Mouse (Mus musculus) thymus, postnatal 10 days (tissue): ENCODE data around the gene Tmed8.
"Not testable (repeated sequence)": the region's sequence is repeated elsewhere in the genome, so short reads cannot be mapped to it uniquely, and the experiment has no call there.

ENCODE experiments used
- DNase-seq, 2 experiments: peaks; one replicate each; pipeline ENCODE4 v3.0.0; 2021; ENCODE audit warnings: low spot score in 2 of 2

Tmed8 gene

DNA sequence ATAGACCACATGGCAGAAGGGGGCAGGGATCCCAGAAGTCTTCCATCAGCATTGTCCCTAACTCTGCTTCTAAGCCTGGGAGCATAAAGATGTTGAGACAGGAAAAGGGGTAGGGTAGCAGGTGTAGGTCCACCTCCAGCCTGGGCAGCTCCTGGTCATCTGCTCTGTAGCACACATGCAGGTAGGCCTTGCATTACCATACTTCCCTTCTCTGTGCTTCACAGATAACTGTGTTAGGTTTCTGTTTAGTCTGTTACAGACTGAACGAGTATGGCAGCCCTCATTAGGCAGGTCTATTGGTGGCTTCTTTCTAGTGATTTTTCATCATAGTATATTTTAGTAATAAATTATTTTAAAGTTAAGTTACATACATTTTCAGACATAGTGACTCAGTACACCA, 39.9 kb downstream of the Tmed8 start:
- DNase-seq: no peak

DNA sequence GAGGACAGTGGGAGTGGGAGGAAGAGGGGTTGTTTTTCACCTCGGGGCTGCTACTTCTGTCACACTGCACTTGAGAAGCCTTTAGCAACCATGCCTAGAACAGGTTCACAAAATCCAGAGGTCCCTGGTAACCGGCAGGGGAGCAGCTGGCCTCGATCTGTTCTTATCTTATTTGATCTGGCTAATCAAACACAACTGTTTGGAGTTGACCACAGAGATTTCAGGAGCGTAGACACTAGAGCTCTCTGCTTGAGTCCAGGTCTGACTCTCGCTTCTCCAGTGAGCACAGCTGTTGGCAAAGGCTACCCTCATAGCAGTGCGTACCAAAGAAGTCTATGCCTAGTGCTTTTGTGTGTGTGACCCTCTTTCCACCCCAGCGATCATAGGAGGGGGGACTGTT, 42.2 kb downstream of the Tmed8 start:
- DNase-seq: no peak

DNA sequence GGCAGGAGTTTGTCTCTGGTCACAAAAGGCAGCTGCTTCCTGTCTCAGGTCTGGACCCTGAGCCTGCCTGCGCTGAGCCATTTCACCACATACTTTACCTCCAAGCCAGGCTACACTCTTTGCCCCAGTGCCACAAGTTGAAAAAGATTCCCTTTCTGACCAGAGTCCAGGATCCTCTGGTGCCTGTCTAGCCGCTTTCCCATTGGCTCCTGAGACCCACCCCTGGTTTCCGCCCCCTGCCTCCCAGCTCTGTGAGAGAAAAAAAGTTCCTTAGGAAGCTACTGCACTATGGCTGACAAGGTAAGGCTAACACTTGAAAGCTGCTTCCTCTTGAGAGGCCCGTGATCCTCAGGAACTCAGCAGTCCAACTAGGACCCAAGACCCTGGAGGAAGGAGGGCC, 42.9 kb downstream of the Tmed8 start:
- no peak for DNase-seq

DNA sequence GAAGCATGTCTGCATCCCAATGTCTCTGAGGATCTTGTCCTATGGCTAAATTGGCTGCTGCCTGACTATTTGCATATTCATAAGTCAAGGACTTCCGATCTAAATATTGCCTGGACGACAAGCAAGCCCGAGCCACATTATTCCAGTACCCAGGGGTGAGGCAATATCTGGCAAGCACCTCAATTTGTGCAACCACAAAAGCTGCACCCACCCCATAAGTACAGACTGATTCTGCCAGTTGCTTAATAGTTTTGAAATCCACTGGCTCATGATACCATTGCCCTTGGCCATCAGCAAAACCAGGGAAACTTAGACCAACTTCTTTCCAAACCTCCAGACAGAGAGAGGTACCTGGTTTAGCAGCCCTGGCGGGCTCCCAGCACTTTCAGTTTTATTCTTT, 45.8 kb downstream of the Tmed8 start:
- DNase-seq: not testable (repeated sequence)

DNA sequence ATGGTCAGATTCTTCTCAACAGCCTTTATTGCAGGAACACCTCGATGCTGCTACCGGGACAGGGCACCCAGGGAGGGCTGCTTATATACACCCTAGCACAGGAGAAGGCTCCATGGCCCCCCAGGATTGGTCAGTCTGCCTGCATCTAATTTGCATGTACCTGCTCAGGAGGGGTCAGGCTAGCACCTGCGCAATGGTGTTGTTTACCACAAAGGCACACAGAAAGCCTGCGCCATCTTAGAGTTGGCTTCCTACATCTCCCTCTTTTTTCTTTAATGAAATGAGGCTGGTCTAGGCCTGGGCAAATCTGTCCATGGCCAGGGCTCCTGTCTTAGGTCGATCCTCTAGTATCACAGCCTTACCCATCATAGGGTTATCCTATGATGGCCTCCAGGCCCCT, 50.8 kb downstream of the Tmed8 start:
- DNase-seq: no peak

DNA sequence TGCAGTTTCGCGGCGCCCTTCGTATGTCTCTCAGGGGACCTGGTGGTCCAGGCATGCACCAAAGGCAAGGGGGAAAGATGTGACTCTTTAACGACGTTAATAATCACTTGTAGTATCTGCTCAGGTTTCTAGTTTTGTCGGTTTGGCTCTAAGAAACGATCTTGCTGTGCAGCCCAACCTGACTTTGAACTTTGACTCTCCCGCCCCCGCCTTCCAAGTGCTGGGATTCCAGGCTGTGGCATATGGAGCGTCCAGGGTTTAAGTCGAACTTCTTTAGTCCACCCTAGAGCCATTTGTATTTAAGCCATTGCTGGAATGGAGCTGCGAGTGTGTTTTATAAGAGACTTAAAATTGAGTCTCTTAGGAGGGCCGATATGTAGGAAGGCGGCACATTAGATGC, 52.1 kb downstream of the Tmed8 start:
- DNase-seq: peak in 1 of 2 experiments; percentile 10

DNA sequence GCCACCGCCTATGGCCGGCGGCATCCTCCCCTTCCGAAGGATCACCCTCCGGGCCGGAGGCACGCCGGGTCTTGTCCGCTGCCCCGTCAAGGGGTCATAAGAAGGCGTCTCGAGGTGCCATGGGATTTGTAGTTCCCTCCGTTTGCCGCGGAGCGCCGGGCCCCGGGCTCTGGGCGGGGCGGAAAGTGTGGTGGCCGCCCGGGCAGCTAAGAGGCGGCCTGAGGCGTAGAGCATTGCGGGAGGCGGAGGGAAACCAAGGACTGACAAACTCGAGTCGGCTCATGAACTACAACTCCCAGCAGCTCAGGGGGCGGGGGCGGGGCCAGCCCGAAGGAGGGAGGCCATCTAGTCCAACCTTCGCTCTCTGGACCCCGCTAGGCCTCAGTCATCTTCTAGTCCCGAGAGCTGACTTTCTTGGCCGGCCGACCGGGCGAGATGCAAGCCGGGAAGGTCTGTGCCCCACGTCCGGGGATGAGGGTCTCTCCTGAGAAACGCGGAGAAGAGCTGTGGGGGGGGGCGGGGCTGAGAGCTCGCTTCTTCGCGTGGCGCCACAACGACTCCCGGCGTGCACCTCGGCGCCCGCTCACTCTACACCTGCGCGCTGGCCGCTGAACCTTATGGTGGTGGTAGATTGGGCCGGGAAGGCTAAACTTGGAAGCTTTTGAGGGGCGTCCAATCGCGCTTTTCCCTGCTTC, 52.7 kb downstream of the Tmed8 start, which contains the start of gene Pomt2:
Gene Pomt2 (minus strand): TSS at position 574 of the 695 bp plus-strand sequence.
- peak; percentile 75 to 83 for DNase-seq

DNA sequence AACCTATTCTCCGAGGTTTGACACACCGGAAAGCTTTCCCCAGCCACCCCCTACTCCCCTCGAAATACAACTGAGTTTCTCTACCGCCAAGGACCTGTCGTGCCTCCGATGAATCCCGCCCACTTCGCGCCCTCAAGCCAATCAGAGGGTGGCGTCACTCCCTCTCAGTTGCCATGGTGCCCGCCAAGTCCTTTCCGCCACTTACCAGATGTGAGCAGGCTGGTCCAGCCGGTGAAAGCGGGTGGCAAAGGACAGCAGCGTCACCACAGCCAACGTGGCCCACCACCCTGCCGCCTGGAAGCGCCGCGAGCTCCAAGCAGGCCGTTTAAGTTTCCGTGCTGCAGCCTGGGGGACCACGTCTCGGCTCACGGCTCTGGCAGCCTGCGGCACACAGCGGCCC, 53.3 kb downstream of the Tmed8 start, which contains the start of gene Gstz1:
Gene Gstz1 (plus strand): TSS at position 200 of the 400 bp plus-strand sequence.
- peak; percentile 88 for DNase-seq

DNA sequence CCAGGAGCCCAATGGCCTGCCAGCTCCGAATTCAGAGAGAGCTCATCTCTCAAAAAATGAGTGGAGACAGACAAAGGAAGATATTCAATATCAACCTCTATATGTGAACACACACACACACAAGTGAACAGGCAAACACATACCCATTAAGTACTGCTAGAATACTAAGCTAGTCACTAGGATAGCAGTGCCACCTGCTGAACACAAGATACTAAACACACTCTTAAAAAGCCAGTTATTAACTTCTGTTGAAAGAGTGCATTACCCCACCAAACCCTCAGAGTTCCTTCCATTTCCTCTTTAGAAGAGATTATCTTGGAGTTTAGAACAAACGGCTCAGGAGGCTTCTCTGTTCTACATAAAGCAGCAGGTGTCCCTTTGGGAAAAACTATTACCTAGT, 58.1 kb downstream of the Tmed8 start:
- DNase-seq: no peak

DNA sequence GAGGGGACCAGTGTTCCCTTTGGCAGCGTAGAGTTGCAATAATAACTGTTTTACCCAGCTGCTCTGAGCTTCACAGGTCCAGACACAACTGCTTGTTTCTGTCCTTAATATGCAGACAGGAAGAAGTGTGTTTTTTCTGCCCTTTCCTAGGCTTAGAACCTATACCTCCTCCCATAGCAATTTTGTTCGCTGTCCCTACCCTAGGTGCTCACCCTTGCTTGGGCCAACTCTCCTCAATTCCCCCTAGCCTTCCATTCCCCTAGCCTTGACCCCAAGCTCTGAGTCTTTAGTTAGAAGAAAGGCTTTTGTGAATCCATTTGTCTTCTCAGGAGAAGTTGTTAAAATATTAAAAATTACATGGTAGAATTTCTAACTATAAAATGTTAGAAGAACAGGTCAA, 61.5 kb downstream of the Tmed8 start:
- DNase-seq: no peak

DNA sequence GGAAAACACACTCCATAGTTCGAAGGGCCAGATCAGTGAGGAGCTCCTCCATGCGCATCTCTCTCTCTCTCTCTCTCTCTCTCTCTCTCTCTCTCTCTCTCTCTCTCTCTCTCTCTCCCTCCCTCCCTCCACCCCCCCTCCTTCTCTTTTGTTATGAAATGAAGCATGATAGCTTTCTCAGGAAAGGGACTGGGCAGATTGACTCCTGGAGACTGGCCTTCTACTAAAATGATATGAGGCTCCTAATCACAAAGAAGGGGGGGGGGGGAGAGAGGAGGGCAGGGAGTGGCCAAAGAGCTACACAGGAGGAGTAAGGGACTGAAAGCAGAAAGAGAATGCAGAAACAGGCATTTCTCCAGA, 61.9 kb downstream of the Tmed8 start:
- no peak for DNase-seq

DNA sequence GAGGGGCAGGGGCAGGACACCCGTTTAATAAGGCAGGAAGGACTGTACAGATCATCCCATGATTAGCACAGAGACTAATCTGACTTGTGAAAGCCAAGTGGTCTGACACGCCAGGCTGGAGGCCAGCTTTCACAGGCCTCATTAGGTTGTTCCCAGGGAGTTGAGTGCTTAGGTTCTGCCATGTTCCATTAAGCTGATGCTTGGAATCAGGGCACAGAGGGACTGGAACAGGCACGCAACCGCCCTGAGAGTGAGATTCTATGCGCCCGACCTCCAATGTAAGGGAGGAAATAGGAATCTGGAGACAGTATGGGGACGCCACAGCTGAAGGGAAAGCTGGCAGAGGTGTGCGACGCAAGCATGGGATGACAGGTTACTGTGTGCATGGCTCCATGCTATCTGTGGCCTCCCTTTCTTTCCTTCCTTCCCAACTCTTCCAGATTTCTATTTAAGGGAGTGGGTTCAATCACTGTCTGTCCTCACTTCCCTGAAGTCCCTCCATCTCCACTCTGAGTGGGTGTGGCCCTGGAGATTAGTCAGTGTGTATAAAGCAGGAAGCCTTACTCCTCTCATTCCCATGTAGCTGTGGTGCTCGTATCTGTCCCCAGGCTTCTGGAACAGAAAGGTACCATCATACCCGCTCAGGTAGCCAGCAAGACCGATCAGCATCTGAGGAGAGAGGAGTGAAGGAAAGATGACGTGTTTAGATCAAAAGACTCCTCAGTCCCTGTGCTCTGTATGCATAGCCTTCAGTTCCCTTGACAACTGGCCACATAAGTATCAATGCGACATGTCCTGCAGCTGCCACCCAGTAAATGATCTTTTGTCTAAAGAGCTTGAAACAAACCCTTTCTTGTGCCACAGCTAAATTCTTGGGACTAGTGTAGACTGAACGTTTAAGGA, 62.6 kb downstream of the Tmed8 start:
- no peak for DNase-seq

DNA sequence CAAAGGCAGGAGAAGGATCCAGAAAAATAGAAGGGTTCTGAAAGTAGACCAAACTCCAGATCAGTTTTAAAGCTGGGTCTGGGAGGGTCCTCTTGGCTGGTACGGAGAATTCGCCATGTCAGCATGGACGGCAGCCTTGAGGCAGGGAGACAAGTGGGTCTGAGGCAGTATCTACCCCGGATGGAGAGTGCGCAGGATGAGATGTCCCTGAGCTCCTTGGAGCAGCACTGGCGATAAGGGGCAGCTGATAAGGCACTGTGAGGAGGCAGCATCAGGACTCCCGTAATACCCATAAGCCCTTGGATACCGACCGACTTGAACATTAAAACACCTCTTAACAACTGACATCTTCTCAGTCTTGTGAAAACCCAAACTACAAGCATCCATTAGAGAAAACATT, 67.5 kb downstream of the Tmed8 start:
- no peak for DNase-seq

DNA sequence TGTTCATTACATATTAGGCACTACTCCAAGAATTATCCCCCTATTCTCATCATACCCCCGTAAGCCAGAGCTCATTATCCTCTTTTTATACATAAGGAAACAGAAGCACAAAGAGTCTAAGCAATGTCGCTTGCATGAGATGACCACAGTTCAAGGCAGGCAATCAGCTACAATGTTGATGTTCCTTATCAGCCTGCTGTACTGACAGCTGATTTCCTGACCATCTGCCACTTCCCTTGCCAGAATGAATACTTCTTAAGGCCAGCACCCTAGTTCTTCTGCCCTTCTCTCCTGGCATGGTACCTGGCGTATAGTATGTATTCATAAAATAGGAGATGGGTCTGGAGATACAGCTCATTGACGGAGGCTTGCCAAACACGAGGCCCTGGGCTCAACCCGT, 68.0 kb downstream of the Tmed8 start:
- no peak for DNase-seq

DNA sequence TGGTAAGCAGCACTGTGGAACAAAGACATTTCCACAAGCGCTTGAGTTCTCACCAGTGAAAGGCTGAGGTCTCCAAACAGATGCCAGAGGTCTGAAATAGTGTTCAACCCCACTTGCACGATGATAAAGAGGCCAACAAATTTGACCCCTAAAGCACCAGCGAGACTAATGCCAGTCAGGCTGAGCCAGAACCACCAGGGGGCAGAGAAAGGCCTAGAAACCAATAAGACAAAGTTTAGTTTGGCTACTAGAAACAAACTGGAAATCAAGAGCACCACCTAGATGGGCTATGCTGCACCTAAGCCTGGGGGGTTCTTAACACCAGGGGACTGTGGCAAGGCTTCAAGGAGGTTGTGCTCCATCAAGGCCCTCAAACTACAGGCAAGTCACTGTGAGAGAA, 68.6 kb downstream of the Tmed8 start:
- peak in 1 of 2 experiments; percentile 44 for DNase-seq

DNA sequence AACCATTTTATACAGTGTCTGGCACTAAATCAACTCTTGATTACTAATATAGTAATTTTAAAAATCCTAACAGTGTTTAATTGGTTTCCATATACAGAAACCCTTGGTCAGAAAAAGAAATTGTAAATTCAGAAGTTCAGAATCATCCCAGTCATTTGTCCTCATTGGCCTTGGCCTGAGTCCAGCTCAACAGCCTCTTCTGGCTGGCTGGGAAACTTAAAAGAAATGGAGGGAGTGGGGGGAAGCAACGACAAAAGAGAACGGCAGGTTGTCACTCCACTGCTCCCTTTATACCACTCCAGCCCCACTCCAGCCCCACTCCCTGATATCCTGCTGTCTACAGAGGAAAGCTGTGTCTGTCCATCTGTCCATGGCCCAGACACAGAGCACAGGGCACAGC, 69.1 kb downstream of the Tmed8 start:
- DNase-seq: no peak

DNA sequence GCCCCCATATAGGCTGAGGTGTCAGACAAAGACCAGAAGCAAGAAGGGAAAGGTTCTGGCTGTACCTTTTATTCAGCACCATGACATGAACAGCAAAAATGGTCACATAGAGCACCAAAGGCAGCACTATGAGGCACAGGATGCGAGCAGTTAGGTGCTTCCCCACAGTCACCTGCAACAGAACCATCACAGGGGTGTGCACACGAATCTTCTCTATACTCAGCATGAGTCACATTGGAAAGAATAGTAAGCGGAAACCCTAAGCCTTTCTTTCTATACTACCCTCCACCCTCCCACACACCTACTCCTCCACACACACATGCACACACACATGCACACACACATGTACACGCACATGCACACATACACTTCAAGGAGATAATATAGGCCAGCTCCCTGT, 70.0 kb downstream of the Tmed8 start:
- DNase-seq: no peak

DNA sequence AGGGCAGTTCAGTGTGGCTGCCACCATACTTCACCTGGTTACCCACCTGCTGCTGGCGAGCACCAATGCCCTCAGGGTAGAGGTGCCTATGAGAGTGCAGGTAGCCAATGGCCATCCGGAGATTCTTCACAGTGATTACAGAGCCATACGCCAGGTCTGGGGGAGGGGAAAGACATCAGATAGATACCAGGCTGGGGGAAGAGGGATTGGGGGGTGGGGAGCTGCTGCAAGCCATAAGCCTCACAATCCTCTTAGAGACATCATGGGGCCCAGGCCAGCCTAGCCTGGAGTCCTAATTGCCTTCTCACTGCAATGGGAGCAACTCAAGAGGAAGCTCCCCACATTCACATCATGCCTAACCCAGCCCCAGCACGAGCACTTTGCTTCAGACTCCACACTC, 73.0 kb downstream of the Tmed8 start:
- no peak for DNase-seq

DNA sequence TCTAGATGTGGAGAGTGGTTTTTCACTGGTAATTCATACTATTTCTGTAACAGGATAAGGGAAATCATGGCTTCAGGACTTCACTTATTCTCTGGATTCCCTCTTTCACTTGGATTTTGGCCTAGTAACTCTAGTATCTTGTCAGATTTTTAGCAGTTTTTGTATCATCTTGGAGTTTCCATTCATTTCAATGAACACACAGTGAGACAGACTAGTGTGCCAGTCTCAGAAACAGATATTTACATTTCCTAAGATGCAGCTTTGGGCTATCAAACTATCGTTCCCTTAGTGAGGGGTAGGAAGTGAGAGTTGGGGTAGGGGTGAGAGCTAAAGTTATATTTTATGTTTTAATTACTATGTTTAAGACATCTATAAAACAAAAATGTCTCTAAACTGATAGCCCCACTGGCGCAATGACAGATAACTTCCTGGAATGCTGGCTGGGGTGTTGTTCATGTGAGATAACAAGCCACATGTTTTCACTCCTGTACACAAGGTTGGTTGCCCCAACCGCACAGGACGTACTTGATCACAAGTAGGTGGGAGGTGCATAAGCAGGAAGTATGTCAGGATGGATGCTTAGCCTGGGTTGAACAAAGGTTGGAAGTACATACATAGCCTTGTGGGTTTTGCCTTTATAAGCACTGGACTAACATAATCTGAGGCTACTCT, 78.2 kb downstream of the Tmed8 start:
- no peak for DNase-seq
